Mouse (Mus musculus): ENCODE data around the gene Igfn1. TPM values are rescaled to one million over a fixed set of nuclear protein-coding genes. Genes with fewer than 3 reads are reported as not detected.

Gene Igfn1
- polyA plus RNA-seq, 1 experiment from 2014 or later, result not detected

DNA sequence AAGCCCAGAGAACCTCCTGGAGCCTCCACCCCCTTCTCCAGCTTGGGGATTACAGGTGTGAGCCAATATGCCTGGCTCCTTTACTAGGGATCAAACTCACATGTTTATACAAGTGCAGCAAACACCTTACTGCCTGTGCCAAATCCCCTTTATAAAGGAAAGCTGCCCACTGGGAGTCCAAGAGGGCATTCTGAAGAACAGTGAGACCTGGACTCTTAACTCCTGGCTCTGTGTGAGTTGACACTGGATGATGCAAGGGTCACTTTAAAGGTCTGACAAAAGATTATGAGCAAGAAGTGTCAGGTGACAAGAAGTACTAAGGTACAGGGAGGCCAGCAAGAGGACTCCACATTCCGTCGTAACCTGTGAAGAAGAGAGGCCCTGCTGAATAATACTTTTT is 4.7 kb downstream of the Igfn1 start:
- no peaks in the 10 kb centered on the region for H3K9me3 ChIP-seq
- H3K4me3 ChIP-seq, result no peak overlapping the region
- no peaks in the 10 kb centered on the region for H3K4me1 ChIP-seq
- no peak for ATAC-seq (ENCODE audit: low FRiP score, low read depth)
- no peak overlapping the region for H3K9ac ChIP-seq (replicated peaks)
- no peaks in the 10 kb centered on the region for H3K36me3 ChIP-seq
- WGBS, result 91% methylated on average over 2 of the region's 2 CpGs
- no peak overlapping the region for H3K27ac ChIP-seq (replicated peaks)
- peaks cover 10% of the 10 kb centered on the region for H3K27me3 ChIP-seq
- H3K4me2 ChIP-seq (replicated peaks), result no peak overlapping the region

DNA sequence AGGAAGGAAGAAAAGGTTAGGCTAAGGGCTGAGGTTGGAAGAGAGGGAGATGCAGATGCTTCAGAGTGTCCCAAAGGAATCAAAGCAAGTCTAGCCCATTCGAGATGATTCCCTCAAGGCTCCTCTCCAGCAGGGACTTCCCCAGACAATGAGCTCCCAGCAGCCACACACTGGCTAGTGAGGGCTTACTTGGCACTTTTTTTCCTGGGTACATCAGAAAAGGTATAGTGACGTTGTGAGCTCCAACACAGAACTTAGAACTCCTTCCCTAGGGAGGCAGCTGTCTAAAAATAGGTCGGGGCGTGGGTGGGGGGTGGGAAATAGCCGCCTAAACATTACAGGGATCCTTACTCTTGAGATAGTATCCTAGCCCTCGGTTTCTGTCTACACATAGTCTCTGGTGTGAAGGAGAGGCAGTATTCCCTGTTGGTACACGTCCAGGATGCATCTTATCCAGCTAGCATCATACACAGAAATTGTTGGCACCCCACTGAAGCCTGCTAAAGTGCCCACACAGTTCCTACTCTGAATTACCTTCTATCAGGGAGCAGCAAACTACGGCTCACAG is 6.3 kb downstream of the Igfn1 start:
- H3K36me3 ChIP-seq, result no peaks in the 10 kb centered on the region
- H3K27ac ChIP-seq (replicated peaks), result no peak overlapping the region
- H3K4me2 ChIP-seq (replicated peaks), result no peak overlapping the region
- H3K9ac ChIP-seq (replicated peaks), result no peak overlapping the region
- H3K4me1 ChIP-seq, result no peaks in the 10 kb centered on the region
- H3K9me3 ChIP-seq, result no peaks in the 10 kb centered on the region
- WGBS, result 64% methylated on average over 8 of the region's 8 CpGs
- ATAC-seq (ENCODE audit: low FRiP score, low read depth), result no peak
- peaks cover 3% of the 10 kb centered on the region; the same call in 1 of the 2 replicates for H3K27me3 ChIP-seq
- H3K4me3 ChIP-seq, result no peak overlapping the region

DNA sequence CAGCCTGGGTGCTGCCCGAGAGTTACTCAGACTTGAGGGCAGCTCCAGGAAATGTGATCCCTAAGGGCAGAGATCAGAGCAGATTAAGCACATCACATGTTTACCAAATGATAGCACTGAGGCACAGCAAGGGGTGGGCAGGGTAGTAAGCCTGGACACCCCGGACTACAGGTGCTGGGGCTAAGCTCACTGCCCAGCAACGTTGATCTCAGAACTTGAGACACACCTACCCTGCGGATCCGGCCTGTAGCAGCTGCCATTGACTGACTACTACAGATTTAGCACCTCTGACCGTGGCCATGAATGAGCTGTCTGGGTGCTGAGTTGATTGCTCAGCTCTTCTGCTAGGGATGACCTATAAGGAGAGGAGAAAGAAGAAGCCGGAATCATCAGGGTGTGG is 8.6 kb downstream of the Igfn1 start:
- WGBS, result 80% methylated on average over 7 of the region's 7 CpGs
- Histone ChIP-seq H3K9me3 (no peaks in the 10 kb centered on the region), H3K9ac (replicated peaks) (no peak overlapping the region)

DNA sequence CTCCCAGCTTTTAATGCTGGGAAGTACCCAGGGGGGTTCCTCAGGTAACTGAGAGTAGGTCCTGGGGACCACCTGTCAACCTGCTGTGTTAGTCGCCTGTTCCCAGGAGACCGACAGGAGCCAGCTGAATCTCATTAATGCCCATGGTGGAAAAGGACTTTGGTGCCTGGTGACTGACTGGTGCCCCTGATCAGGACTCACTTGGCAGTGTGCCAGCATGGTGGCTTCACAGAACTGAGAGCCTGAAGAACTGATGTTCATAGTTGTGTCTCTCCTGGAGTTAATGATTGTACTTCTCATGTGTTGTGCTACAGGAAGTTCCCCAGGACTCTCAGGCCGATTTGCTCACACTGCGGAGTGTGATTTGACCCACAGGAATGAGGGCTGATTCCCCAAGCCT is 12.7 kb downstream of the Igfn1 start:
- Histone ChIP-seq H3K9ac (replicated peaks) (no peak overlapping the region), H3K36me3 (no peaks in the 10 kb centered on the region), H3K4me2 (replicated peaks) (no peak overlapping the region), H3K4me1 (no peaks in the 10 kb centered on the region), H3K27me3 (no peaks in the 10 kb centered on the region), H3K27ac (replicated peaks) (no peak overlapping the region), H3K4me3 (no peak overlapping the region), H3K9me3 (no peaks in the 10 kb centered on the region)
- ATAC-seq (ENCODE audit: low FRiP score, low read depth), result no peak
- 82% methylated on average over 4 of the region's 4 CpGs for WGBS

More for the DNA sequence above, 8.6 kb downstream of the Igfn1 start:
- Histone ChIP-seq H3K4me1 (no peaks in the 10 kb centered on the region), H3K27me3 (no peaks in the 10 kb centered on the region), H3K27ac (replicated peaks) (no peak overlapping the region), H3K36me3 (no peaks in the 10 kb centered on the region), H3K4me3 (no peak overlapping the region), H3K4me2 (replicated peaks) (no peak overlapping the region)
- ATAC-seq (ENCODE audit: low FRiP score, low read depth), result no peak

DNA sequence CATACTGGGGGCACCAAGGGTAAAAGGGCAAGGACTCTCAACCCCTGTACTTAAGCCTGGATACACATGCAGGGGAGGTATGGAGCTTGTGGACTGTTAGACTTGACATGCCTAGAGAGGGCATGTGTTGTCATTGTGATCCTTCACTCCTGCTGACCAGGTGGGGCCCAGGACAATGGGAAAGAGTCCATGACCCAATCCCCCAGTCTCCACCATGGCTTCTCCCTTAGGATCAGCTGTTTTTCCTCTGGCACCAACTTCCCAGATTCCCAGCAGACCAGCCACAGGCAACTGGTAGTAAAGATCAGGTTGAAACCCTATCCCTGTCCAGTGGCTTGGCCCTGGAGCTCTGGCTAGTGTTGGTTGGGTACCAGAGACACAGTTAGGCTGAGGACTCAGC is 16.3 kb downstream of the Igfn1 start:
- Histone ChIP-seq H3K9ac (replicated peaks) (no peak overlapping the region), H3K36me3 (no peaks in the 10 kb centered on the region), H3K9me3 (no peaks in the 10 kb centered on the region), H3K27ac (replicated peaks) (no peak overlapping the region), H3K4me1 (no peaks in the 10 kb centered on the region), H3K4me2 (replicated peaks) (no peak overlapping the region), H3K4me3 (no peak overlapping the region), H3K27me3 (no peaks in the 10 kb centered on the region)
- no peak for ATAC-seq (ENCODE audit: low FRiP score, low read depth)

DNA sequence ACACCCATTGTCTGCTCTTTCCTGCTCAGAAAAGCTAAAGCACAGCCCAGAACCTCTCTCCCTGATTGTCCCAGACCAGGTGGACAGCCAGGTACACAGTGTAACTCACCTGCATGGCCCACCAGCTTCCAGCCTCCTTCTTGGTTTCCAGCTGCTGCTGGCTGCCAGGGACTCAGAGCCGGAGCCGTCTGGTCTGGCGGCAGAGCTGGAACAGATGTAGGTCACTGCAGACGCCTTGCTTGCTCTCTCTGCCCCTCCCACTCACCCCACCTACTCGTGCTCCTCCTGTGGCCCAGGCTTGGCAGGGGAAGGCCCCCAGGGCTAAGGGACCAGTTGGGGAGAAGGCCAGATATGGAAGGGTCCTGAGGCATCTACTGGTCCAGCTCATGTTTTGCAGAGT is 22.0 kb downstream of the Igfn1 start:
- Histone ChIP-seq H3K27ac (replicated peaks) (no peak overlapping the region), H3K4me2 (replicated peaks) (no peak overlapping the region), H3K9me3 (no peaks in the 10 kb centered on the region), H3K4me3 (no peak overlapping the region), H3K9ac (replicated peaks) (no peak overlapping the region), H3K36me3 (no peaks in the 10 kb centered on the region), H3K27me3 (no peaks in the 10 kb centered on the region), H3K4me1 (no peaks in the 10 kb centered on the region)
- WGBS, result 54% methylated on average over 5 of the region's 5 CpGs
- no peak for ATAC-seq (ENCODE audit: low FRiP score, low read depth)

DNA sequence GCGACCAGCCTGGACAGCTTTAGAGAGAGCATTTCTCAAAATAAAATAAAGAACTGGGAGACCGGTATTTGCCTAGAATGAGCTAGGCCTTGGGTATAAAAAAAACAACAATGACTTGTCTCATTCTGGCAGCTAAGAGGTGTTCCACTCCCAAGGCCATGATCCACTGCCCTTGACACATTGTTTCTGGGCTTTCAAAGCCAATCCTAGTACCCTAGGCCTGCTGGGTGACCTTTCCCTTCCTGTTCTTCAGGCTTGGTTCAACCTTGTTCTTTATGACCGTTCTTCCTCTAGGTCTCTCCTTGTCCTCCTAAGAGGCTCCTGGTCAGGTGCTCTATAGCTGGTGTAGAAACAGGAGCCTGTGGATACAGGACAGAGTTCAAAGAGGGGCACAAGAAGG is 33.6 kb downstream of the Igfn1 start:
- Histone ChIP-seq H3K27ac (replicated peaks) (no peak overlapping the region), H3K9me3 (no peaks in the 10 kb centered on the region), H3K4me1 (no peaks in the 10 kb centered on the region), H3K27me3 (no peaks in the 10 kb centered on the region), H3K36me3 (no peaks in the 10 kb centered on the region), H3K4me3 (no peak overlapping the region), H3K4me2 (replicated peaks) (no peak overlapping the region), H3K9ac (replicated peaks) (no peak overlapping the region)
- WGBS, result 90% methylated on average over 3 of the region's 3 CpGs
- no peak for ATAC-seq (ENCODE audit: low FRiP score, low read depth)

DNA sequence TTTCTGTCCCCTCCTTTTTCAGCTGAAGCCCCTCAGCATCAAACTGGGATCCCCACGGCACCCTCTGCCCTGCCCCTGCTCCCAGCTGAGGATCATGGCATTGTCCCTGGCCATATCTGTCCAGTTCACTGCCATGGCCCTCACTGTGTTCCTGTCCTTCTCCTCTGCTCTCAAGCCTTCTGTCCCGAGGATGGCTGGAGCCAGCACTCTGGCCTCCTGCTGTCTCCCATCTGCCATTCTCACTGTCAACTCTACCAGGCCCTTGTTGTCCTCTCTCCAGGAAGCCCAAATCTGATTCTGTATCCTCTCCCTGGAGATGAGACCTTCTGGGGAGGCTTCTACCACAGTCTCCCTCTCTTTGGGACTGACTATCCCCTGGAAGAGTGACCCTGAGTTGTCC is 35.7 kb downstream of the Igfn1 start:
- Histone ChIP-seq H3K36me3 (no peaks in the 10 kb centered on the region), H3K27ac (replicated peaks) (no peak overlapping the region), H3K27me3 (peaks cover 4% of the 10 kb centered on the region; the same call in 1 of the 2 replicates), H3K4me3 (no peak overlapping the region), H3K4me1 (no peaks in the 10 kb centered on the region), H3K9me3 (no peaks in the 10 kb centered on the region), H3K4me2 (replicated peaks) (no peak overlapping the region), H3K9ac (replicated peaks) (no peak overlapping the region)
- WGBS, result 56% methylated on average over 2 of the region's 2 CpGs
- no peak for ATAC-seq (ENCODE audit: low FRiP score, low read depth)

DNA sequence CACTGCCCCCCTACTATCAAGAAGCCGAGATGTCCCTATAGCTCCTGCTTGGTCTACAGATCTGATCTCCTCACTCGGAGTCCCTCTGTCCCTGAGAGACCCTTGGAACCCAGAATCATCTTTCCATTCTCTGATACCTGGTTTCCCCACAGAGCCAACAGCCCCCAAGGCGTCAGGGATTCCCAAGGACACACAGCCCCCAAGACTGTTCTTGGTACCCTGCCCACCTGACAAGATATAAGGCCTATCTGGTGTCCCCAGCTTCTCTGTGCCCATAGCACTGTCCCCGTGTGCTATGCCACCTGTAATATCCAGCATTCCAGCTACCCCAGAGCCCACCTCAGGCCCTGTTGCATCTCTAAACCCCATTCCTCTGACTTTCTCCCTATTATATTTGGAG is 38.4 kb downstream of the Igfn1 start:
- no peak overlapping the region for H3K4me3 ChIP-seq
- H3K9ac ChIP-seq (replicated peaks), result no peak overlapping the region
- no peaks in the 10 kb centered on the region for H3K36me3 ChIP-seq
- 82% methylated on average over 4 of the region's 4 CpGs for WGBS
- H3K27ac ChIP-seq (replicated peaks), result no peak overlapping the region
- H3K4me1 ChIP-seq, result no peaks in the 10 kb centered on the region
- H3K27me3 ChIP-seq, result peaks cover 4% of the 10 kb centered on the region; the same call in 1 of the 2 replicates
- H3K9me3 ChIP-seq, result no peaks in the 10 kb centered on the region
- no peak overlapping the region for H3K4me2 ChIP-seq (replicated peaks)
- no peak for ATAC-seq (ENCODE audit: low FRiP score, low read depth)

DNA sequence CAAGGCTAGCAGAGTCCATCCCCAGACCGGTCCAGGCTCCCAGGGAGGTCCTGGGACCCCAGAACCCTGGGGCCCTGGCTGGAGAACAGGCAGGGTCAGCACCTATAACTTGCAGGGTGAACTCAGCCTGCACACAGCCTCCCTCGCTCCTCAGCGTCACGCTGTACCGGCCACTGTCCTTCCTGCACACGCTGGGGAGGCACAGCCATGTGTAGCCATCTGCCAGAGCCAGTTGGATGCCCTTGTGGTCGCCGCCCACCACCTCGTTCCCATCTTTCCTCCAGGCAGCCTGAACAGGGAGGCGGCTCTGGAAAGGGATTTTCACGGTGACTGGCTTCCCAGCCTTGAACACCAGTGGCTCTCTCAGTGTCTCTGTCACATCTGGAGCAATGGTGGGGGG is 41.6 kb downstream of the Igfn1 start:
- WGBS, result 70% methylated on average over 11 of the region's 11 CpGs
- Histone ChIP-seq H3K9me3 (no peaks in the 10 kb centered on the region), H3K4me3 (no peak overlapping the region), H3K4me2 (replicated peaks) (no peak overlapping the region), H3K9ac (replicated peaks) (no peak overlapping the region), H3K27ac (replicated peaks) (no peak overlapping the region), H3K4me1 (no peaks in the 10 kb centered on the region), H3K36me3 (no peaks in the 10 kb centered on the region), H3K27me3 (peaks cover 4% of the 10 kb centered on the region; the same call in 1 of the 2 replicates)
- ATAC-seq (ENCODE audit: low FRiP score, low read depth), result no peak

DNA sequence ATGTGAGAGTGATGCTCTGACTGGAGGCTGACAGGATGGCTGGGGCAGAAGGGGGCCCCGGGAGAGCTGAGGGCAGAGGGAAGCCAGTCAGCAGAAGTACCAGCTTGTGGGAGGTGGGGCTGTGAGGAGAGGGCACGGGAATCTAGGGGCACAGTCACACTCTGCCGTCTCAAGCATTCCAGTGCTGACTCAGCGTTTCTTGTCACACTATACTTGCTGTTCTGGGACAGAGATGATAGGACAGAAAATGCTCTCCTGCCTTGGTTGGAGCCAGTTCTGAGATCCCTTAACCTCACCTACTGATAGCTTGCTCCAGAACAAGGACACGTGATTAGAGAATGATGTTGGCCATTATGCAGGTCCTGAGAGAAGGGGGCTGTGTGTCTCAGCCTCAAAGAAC is 43.0 kb downstream of the Igfn1 start:
- ATAC-seq (ENCODE audit: low FRiP score, low read depth), result no peak
- no peaks in the 10 kb centered on the region for H3K9me3 ChIP-seq
- peaks cover 4% of the 10 kb centered on the region; the same call in 1 of the 2 replicates for H3K27me3 ChIP-seq
- H3K4me3 ChIP-seq, result no peak overlapping the region
- H3K9ac ChIP-seq (replicated peaks), result no peak overlapping the region
- no peaks in the 10 kb centered on the region for H3K36me3 ChIP-seq
- H3K27ac ChIP-seq (replicated peaks), result no peak overlapping the region
- H3K4me2 ChIP-seq (replicated peaks), result no peak overlapping the region
- no peaks in the 10 kb centered on the region for H3K4me1 ChIP-seq
- 78% methylated on average over 5 of the region's 5 CpGs for WGBS

DNA sequence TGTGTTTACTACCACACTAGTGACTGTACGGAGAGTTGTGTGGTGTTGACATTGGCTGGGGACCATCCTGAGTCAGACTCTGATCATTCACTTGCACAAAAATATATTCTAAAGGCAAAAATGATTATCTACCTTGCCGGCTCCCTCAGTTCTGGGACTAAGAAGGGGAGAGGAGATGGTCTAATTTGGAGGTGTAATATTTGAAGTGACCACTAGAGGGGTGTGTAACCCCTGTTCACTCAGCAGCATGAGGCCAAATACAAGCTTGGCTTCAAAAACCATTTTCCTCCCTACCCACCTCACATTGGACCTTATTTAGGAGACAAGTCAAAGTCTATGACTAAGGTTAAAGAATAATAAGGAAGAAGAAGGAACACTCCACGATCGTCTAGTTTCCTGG is 47.7 kb downstream of the Igfn1 start:
- H3K27ac ChIP-seq (replicated peaks), result no peak overlapping the region
- no peaks in the 10 kb centered on the region for H3K36me3 ChIP-seq
- no peak overlapping the region for H3K4me2 ChIP-seq (replicated peaks)
- H3K4me1 ChIP-seq, result no peaks in the 10 kb centered on the region
- ATAC-seq (ENCODE audit: low FRiP score, low read depth), result peak; percentile 41; the same call in 1 of the 2 replicates
- no peak overlapping the region for H3K9ac ChIP-seq (replicated peaks)
- no peak overlapping the region for H3K4me3 ChIP-seq
- H3K9me3 ChIP-seq, result no peaks in the 10 kb centered on the region
- no peaks in the 10 kb centered on the region for H3K27me3 ChIP-seq
- WGBS, result 61% methylated on average over 4 of the region's 4 CpGs

DNA sequence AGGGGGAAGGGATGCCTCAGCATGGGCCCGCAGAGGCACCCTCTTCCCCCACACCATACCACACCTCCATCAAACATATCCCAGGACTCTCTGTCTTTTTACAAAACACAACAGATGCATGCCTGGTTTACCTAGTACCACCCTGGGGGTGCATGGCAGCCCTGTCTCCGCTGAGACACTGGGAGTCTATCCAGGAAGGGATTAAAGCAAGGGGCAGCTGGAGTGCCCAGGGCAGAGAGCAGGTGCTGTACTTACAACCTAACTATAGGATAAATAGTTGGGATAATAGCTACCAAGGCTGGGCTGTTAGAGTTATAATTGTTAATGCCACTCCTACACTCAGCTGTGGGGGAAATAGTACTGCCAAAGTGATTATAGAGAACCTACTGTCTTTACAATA is 57.3 kb downstream of the Igfn1 start:
- H3K4me2 ChIP-seq (replicated peaks), result no peak overlapping the region
- 54% methylated on average over 2 of the region's 2 CpGs for WGBS
- no peak overlapping the region for H3K27ac ChIP-seq (replicated peaks)
- no peaks in the 10 kb centered on the region for H3K36me3 ChIP-seq
- peaks cover 10% of the 10 kb centered on the region; the same call in 1 of the 2 replicates for H3K27me3 ChIP-seq
- H3K9me3 ChIP-seq, result no peaks in the 10 kb centered on the region
- H3K4me3 ChIP-seq, result no peak overlapping the region
- H3K4me1 ChIP-seq, result no peaks in the 10 kb centered on the region; the same call in 1 of the 2 replicates
- ATAC-seq (ENCODE audit: low FRiP score, low read depth), result no peak
- H3K9ac ChIP-seq (replicated peaks), result no peak overlapping the region
